Mouse (Mus musculus) erythroid progenitor cell, adult 5-6 weeks (primary cell): ENCODE data around the gene Zfp710. TPM values are rescaled to one million over a fixed set of nuclear protein-coding genes. Genes with fewer than 3 reads are reported as not detected.
"Not testable (repeated sequence)": the region's sequence is repeated elsewhere in the genome, so short reads cannot be mapped to it uniquely, and the experiment has no call there.

ENCODE experiments used
- ATAC-seq: replicated peaks from 2 replicates; pipeline ENCODE4 v1.8.0; 2016; ENCODE audit warnings: moderate number of reproducible peaks, mild to moderate bottlenecking, moderate TSS enrichment, inconsistent platforms; ENCODE audit not compliant: poor library complexity, low FRiP score, severe bottlenecking
- total RNA-seq, 2 experiments: library from RNA; stranded (forward) in 1 of 2; stranded (reverse) in 1 of 2; fragments of 150-400 nt in 1 of 2; fragments of 186-747, 209-891 nt in 1 of 2; gene quantifications; 2 replicates each; pipeline versions ENCODE4 v1.2.3 to v1.2.4; 2015 to 2017; ENCODE audit warnings: low replicate concordance in 2 of 2

Gene Zfp710
- total RNA-seq, 2 experiments from 2014 or later, result 3.6 to 10.9 TPM

GRCm38 (mm10) chr7:80026118-80026989, 1.7 kb downstream of the Zfp710 start:
- no peak for ATAC-seq

- peak; percentile 64 for ATAC-seq
These were observed 2.5 kb downstream of the Zfp710 start for GRCm38 (mm10) chr7:80026990-80027635.

- ATAC-seq, result no peak
These were observed 3.2 kb downstream of the Zfp710 start for GRCm38 (mm10) chr7:80027636-80028417.

- no peak for ATAC-seq
These were observed 3.8 kb downstream of the Zfp710 start for GRCm38 (mm10) chr7:80028418-80028720.

GRCm38 (mm10) chr7:80030009-80030408, 5.4 kb downstream of the Zfp710 start:
- ATAC-seq, result no peak

GRCm38 (mm10) chr7:80030486-80030885, 5.9 kb downstream of the Zfp710 start:
- ATAC-seq, result no peak

GRCm38 (mm10) chr7:80030987-80031386, 6.4 kb downstream of the Zfp710 start:
- no peak for ATAC-seq

- ATAC-seq, result no peak
These were observed 6.9 kb downstream of the Zfp710 start for GRCm38 (mm10) chr7:80031478-80031877.

GRCm38 (mm10) chr7:80032216-80033052, 7.8 kb downstream of the Zfp710 start:
- no peak for ATAC-seq

- 0 out of 2 replicates have a peak, but pooled peaks have one; percentile 20 for ATAC-seq
These were observed 8.6 kb downstream of the Zfp710 start for GRCm38 (mm10) chr7:80033064-80033717.

- ATAC-seq, result no peak
These were observed 9.2 kb downstream of the Zfp710 start for GRCm38 (mm10) chr7:80033771-80034170.

- no peak for ATAC-seq
These were observed 10.5 kb downstream of the Zfp710 start for GRCm38 (mm10) chr7:80035086-80035485.

- ATAC-seq, result peak; percentile 8; the same call in 1 of the 2 replicates
These were observed 11.1 kb downstream of the Zfp710 start for GRCm38 (mm10) chr7:80035748-80036147.

GRCm38 (mm10) chr7:80039699-80040098, 15.1 kb downstream of the Zfp710 start:
- no peak for ATAC-seq

GRCm38 (mm10) chr7:80044170-80044569, 19.6 kb downstream of the Zfp710 start:
- ATAC-seq, result no peak

GRCm38 (mm10) chr7:80047041-80047440, 22.4 kb downstream of the Zfp710 start:
- no peak for ATAC-seq

- ATAC-seq, result no peak
These were observed 25.1 kb downstream of the Zfp710 start for GRCm38 (mm10) chr7:80049746-80050145.

GRCm38 (mm10) chr7:80050382-80050781, 25.8 kb downstream of the Zfp710 start:
- ATAC-seq, result not testable (repeated sequence)

- no peak for ATAC-seq
These were observed 27.2 kb downstream of the Zfp710 start for GRCm38 (mm10) chr7:80051835-80052234.
